Mouse (Mus musculus) macrophage (primary cell): ENCODE results near the gene Wrap53. TPM values are rescaled to one million over a fixed set of nuclear protein-coding genes. Genes with fewer than 3 reads are reported as not detected.
"Not testable (repeated sequence)": the region's sequence is repeated elsewhere in the genome, so short reads cannot be mapped to it uniquely, and the experiment has no call there.

Experiments
- H3K27ac ChIP-seq: fragments of 350-480 bp; formaldehyde crosslinking; 2 replicates; pipeline ENCODE4 v1.9.0; 2021
- H3K36me3 ChIP-seq: fragments of 350-480 bp; formaldehyde crosslinking; 2 replicates; pipeline ENCODE4 v1.9.0; 2021; ENCODE audit errors: inconsistent target
- H3K4me3 ChIP-seq: fragments of 350-480 bp; formaldehyde crosslinking; 2 replicates; pipeline ENCODE4 v1.9.0; 2021; ENCODE audit errors: inconsistent target
- H3K79me2 ChIP-seq: fragments of 350-480 bp; formaldehyde crosslinking; 2 replicates; pipeline ENCODE4 v1.9.0; 2021; ENCODE audit errors: inconsistent target
- WGBS: methylation state at CpG from one replicate; pipeline ENCODE4 v1.1.7; 2026; ENCODE audit warnings: inconsistent platforms; ENCODE audit not compliant: missing documents; 5-methylcytosine and 5-hydroxymethylcytosine counted together
- polyA plus RNA-seq: library from polyadenylated mRNA; stranded (reverse); fragments of 250-400 nt; gene quantifications from 3 replicates; pipeline ENCODE4 v1.2.4, GENCODE M21; 2018; ENCODE audit warnings: inconsistent platforms

Wrap53 gene
- polyA plus RNA-seq, 1 experiment from 2014 or later: 4.4 TPM

DNA sequence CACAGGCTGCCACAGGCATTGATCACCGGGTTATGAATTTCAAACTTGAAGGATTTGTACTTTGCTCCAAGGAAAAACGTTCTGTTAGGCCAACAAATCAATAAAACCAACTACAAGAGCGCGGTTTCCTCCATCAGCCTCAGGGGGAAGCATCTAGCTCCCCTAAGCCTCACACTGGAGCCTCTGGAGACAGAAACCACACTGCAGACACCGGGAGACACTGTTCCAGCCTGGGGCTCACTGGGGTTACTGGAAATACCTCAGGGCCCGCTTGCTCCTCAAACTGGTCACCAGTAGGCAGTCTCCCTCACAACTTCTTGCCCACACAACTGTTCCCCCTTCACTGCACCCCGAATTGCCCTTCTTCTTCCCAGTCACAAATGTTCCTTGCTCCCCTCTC lies 34.1 kb downstream of the Wrap53 start:
- Histone ChIP-seq H3K36me3 (no peaks in the 10 kb centered on the region), H3K4me3 (no peak overlapping the region), H3K27ac (no peak overlapping the region), H3K79me2 (no peaks in the 10 kb centered on the region)
- WGBS: 31% methylated on average over 7 of the region's 7 CpGs

DNA sequence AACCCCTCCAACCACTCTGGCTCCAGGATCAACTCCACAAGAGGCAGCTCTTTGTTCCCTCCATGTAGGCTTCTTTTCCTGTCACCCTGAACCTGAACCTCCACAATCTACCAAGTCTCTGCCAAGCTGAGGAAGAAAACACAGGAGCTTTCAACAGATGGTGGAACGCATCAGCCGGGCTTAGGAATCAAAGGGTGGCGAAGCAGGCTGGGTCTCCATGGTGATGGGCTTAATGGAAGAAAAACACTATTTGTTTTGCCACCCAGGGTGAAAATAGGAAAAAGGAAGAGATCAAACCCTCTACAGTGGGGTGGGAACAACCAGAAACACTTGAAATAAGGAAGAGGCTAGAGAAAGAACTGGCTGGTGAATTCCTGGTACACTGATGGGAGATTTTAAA lies 36.5 kb downstream of the Wrap53 start:
- H3K36me3 ChIP-seq: no peaks in the 10 kb centered on the region
- no peak overlapping the region for H3K4me3 ChIP-seq
- no peak overlapping the region for H3K27ac ChIP-seq
- no peaks in the 10 kb centered on the region for H3K79me2 ChIP-seq
- 98% methylated on average over 3 of the region's 3 CpGs for WGBS

DNA sequence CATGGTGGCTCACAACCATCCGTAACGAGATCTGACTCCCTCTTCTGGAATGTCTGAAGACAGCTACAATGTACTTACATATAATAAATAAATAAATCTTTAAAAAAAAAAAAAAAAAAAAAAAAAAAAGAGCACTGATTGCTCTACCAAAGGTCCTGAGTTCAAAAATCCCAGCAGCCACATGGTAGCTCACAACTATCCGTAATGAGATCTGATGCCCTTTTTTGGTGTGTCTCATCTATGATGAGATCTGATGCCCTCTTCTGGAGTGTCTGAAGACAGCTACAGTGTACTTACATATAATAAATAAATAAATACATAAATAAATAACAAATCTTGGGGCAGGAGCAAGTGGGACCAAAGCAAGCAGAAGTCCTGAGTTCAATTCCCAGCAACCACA lies 38.3 kb downstream of the Wrap53 start:
- not testable (repeated sequence) for H3K79me2 ChIP-seq, H3K27ac ChIP-seq, H3K4me3 ChIP-seq, H3K36me3 ChIP-seq
- WGBS: 77% methylated on average over 1 of the region's 3 CpGs

DNA sequence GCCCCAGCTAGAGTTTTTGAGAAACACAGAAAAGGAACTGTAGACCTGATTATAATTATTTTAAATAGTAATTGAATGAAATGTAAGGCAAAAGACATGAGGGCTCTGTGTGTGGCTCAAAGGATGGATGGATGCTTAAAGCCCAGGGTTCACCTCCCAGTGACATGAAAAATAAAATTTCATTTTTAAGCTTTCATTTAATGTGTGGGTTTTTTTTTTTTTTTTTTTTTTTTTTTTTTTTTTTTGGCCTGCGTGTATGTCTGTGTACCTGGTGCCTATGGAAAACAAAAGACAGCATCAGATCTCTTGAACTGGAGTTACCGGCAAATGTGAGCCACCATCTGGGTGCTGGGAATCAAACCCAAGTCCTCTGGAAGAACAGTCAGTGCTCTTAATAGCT lies 39.4 kb downstream of the Wrap53 start:
- 100% methylated on average over 1 of the region's 2 CpGs for WGBS

DNA sequence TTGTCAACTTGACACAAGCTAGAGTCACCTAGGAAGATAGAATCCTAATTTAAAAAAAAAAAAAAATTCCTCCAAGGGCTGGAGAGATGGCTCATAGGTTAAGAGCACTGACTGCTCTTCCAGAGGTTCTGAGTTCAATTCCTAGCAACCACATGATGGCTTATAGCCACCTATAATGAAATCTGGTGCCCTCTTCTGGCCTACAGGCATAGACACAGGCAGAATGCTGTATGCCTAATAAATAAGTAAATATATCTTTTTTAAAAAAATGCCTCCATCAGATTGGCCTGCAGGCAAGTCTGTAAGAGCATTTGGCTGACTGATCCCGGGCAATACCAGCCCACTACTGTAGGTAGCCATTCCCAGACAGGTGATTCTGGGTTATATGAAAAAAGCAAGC lies 45.1 kb downstream of the Wrap53 start:
- Histone ChIP-seq H3K36me3 (no peaks in the 10 kb centered on the region), H3K27ac (no peak overlapping the region), H3K79me2 (no peaks in the 10 kb centered on the region), H3K4me3 (no peak overlapping the region)
- WGBS: 83% methylated on average over 1 of the region's 1 CpGs

More for the DNA sequence above, 39.4 kb downstream of the Wrap53 start:
- H3K4me3 ChIP-seq: no peak overlapping the region
- no peaks in the 10 kb centered on the region for H3K36me3 ChIP-seq
- H3K27ac ChIP-seq: no peak overlapping the region
- H3K79me2 ChIP-seq: no peaks in the 10 kb centered on the region

DNA sequence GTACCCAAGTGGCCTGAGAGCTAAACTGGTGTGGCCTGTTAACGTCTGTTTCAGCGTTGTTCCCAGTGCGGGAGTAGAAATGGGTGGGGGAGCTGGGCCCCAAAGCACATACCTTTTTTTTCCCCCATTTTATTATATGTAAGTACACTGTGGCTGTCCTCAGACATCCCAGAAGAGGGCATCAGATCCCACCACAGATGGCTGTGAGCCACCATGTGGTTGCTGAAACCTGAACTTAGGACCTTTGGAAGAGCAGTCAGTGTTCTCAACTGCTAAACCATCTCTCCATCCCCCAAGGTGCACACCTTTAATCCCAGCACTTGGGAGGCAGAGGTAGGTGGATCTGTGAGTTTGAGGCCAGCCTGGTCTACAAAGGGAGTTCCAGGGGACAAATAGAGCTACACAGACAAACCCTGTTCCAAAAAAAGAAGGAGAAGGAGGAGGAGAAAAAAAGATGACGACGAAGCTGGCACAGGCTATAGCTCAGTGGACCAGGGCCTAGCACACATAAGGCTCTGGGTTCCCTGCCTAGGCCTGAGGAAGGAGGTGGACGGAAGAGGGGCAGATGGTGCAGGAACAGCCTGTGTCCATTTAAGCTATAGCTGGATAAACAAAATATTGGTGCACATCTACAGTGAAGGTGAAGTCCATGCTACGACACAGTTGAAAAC lies 47.4 kb downstream of the Wrap53 start:
- Histone ChIP-seq H3K79me2 (no peaks in the 10 kb centered on the region), H3K27ac (no peak overlapping the region), H3K36me3 (no peaks in the 10 kb centered on the region), H3K4me3 (no peak overlapping the region)
- WGBS: 92% methylated on average over 7 of the region's 7 CpGs

DNA sequence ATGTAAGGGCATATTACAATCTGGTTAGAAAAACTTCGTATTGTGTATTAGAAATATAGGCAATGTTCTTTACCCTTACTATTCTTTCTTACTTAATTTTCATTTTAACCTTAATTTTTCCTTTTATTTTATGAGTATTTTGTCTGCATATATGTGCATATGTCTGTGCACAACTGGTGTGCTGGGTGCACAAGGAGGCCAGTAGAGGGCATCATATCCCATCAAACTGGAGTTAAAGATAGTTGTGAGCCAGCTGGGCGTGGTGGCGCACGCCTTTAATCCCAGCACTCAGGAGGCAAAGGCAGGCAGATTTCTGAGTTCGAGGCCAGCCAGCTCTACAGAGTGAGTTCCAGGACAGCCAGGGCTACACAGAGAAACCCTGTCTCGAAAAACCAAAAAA lies 49.3 kb downstream of the Wrap53 start:
- H3K4me3 ChIP-seq, H3K79me2 ChIP-seq, H3K36me3 ChIP-seq, H3K27ac ChIP-seq: not testable (repeated sequence)
- 97% methylated on average over 6 of the region's 6 CpGs for WGBS

DNA sequence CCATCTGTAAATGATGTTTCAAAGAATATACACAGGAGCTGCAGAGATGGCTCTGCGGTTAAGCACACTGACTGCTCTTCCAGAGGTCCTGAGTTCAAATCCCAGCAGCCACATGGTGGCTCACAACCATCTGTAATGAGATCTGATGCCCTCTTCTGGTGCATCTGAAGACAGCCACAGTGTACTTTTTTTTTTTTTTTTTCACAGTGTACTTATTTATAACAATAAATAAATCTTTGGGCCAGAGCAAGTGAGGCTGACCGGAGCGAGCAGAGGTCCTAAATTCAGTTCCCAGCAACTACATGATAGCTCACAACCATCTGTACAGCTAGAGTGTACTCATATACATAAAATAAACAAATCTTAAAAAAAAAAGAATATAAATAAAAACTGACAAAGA lies 49.8 kb downstream of the Wrap53 start:
- WGBS: 88% methylated on average over 3 of the region's 3 CpGs
- not testable (repeated sequence) for H3K36me3 ChIP-seq, H3K4me3 ChIP-seq, H3K27ac ChIP-seq, H3K79me2 ChIP-seq

DNA sequence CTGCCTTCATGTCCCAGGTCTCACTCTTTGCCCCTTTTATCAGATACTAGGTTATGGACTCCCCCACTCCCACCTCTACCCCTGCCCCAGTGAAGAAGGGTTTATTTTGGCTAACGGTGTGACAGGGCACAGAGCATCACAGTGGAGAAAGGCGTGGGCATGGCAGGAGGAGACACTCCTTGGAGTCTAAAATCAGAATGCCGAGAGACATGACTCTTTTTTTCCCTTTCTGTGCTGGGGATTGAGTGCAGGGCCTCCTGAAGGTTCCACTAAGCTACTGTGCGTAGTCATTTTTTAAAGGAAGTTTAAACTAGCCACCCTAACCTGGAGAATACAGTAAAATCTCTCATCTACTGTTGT lies 52.0 kb downstream of the Wrap53 start:
- no peak overlapping the region for H3K4me3 ChIP-seq
- no peaks in the 10 kb centered on the region for H3K36me3 ChIP-seq
- 96% methylated on average over 4 of the region's 4 CpGs for WGBS
- H3K27ac ChIP-seq: no peak overlapping the region
- H3K79me2 ChIP-seq: no peaks in the 10 kb centered on the region

DNA sequence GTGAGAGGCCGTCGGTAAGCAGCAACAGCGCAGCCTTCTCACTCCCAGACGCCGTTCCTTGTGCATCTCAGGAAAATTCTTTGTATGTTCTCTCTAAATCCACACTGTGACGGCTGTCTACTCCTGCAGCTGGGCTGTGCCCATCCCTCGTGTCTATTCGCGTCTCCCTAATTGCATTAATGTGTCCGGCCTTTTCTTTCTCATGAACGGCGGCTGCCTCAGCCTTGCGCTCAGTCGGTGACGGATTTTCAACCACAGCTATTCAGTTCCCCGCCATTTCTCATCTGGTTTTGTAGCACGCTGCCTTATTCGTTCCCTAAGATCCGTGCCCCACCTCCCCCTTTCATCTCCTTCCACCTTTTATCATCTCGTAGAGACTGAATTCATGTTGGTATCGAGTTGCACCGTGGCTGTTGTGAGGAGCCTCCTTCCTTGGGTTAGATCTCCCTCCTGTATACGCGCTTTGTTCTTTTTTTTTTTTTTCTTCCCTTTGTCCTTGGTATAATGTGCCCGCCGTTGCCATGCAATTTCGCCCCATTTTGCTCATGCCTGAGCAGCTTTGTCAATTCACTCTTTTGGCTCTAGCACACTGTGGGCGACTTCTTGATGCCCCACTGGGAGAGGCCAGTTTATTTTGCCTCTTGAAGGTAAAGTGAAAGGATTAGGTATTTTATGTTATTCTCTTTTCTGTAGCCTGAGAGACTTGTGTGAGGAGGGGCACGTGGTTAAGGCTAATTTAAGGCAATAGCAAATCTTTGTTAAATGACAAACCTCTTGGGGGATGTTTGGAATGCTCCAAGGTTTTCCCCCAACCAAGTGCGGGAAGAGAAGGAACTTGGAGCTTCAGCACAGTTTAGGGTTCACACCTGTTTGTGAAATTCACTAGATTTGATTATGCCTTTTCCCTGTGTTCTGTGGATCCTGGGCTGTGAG lies 52.7 kb downstream of the Wrap53 start:
- H3K27ac ChIP-seq: no peak overlapping the region
- H3K4me3 ChIP-seq: no peak overlapping the region
- WGBS: 21% methylated on average over 30 of the region's 30 CpGs
- no peaks in the 10 kb centered on the region for H3K79me2 ChIP-seq
- H3K36me3 ChIP-seq: no peaks in the 10 kb centered on the region

DNA sequence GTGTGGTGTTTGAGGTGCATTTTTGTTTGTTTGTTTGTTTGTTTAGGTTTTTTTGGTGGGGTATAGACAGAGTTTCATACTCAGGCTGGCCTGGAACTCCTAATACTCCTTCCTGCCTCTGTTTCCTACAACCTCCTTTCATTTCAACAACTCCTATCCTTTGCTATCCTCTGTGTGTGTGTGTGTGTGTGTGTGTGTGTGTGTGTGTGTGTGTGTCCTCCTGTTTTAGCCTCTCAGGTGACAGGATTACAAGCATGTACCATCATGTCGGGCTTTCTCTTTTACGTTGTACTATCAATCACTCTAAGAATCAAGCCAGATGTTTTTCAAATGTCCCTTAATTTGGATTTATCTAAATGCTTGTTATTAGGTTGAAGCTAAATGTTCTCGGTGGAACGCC lies 53.4 kb downstream of the Wrap53 start:
- H3K27ac ChIP-seq: no peak overlapping the region
- H3K36me3 ChIP-seq: no peaks in the 10 kb centered on the region
- no peaks in the 10 kb centered on the region for H3K79me2 ChIP-seq
- no peak overlapping the region for H3K4me3 ChIP-seq
- WGBS: 76% methylated on average over 2 of the region's 4 CpGs

DNA sequence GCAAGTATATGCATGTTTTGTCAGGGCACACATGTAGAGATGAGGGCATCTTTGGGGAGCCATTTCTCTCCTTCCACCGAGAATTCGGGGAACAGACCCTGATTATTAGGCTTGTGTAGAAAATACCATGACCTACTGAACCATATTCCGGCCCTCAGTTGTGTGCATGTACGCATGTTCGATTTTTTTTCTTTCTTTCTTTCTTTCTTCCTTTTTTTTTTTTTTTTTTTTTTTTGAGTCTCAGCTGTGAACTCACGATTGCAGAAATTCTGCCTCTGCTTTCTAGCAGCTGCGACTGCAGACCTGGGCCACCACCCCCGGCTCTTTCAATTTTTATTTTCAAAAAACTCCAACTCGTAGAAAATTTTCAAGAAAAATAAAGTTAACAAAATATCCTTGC lies 54.4 kb downstream of the Wrap53 start:
- Histone ChIP-seq H3K79me2 (no peaks in the 10 kb centered on the region), H3K27ac (no peak overlapping the region), H3K4me3 (no peak overlapping the region), H3K36me3 (no peaks in the 10 kb centered on the region)
- 77% methylated on average over 6 of the region's 9 CpGs for WGBS

DNA sequence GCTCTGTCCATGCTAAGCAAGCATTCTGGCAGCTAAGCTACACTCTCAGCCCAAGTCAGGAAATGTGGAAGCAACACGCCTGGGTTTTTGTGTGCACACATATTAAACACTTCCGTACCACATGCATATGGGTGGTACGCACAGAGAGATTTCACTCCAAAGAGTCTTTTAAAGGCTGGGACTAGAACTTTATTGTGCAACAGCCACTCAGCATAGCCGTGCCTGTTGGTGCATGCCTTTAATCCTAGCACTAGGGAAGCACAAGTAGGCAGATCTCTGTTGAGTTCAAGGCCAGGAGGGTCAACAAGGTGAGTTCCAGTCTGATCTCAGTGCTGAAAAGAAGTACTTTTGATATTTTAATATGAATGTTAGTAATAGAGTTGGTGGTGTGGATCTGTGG lies 56.4 kb downstream of the Wrap53 start:
- 88% methylated on average over 4 of the region's 4 CpGs for WGBS
- Histone ChIP-seq H3K36me3 (no peaks in the 10 kb centered on the region), H3K4me3 (no peak overlapping the region), H3K79me2 (no peaks in the 10 kb centered on the region), H3K27ac (no peak overlapping the region)

DNA sequence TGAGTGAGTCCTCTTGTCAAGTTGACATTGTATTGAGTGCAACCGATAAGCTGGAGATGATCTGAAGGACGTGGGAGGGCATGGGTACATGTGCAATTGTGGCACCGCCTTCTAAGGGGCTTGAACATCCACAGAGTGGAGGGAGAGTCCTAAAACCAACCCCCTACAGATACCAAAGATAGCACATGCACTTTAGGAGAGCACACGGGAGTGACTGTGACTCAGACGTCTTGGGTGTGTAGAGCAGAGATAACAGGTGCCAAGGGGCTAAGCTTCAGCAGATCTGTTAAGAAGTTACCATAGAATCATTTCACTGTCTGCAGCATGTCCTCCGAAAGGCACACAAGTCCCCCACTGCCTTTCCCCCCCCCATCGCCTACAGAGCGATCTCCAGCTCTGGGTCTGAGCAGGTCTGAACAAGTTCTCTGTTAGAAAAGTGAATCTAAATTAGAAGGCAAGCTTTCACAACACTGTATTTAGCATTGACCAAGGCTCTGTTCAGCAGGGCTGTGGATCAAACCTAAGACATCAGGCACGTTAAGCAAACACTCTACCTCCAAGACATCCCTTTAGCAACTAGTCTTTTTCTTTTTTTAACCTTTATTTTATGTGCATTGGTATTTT lies 58.4 kb downstream of the Wrap53 start:
- Histone ChIP-seq H3K79me2 (no peaks in the 10 kb centered on the region), H3K27ac (no peak overlapping the region), H3K36me3 (no peaks in the 10 kb centered on the region), H3K4me3 (no peak overlapping the region)
- WGBS: 88% methylated on average over 9 of the region's 9 CpGs

DNA sequence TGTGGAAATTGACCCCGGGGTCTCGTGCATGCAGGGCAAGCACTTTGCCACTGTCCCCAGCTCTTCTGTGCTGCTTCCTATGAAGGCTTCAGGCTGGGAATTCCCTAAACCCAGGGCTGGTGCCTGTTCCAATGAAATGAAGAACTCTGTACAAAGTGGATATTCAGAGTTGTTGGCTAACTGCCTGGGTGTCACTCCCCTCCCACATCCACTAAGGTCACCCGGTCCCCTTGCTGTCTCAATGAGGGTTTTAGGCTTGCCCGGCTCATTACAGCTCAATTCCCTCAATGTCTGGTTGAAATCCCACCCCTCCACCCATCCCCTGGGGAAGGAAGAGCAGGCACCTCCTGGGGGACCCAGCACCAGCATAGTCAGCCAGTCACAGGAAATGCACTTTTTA lies 60.1 kb downstream of the Wrap53 start:
- H3K4me3 ChIP-seq: no peak overlapping the region
- H3K36me3 ChIP-seq: no peaks in the 10 kb centered on the region
- 74% methylated on average over 4 of the region's 4 CpGs for WGBS
- H3K27ac ChIP-seq: no peak overlapping the region
- H3K79me2 ChIP-seq: no peaks in the 10 kb centered on the region
